Mouse (Mus musculus): ENCODE results near the gene Gm20721. TPM values are rescaled to one million over a fixed set of nuclear protein-coding genes. Genes with fewer than 3 reads are reported as not detected.
"Not testable (repeated sequence)": the region's sequence is repeated elsewhere in the genome, so short reads cannot be mapped to it uniquely, and the experiment has no call there.

Gene Gm20721
- polyA plus RNA-seq (2015; fragmentation: Nextera tagmentation; extraction: Ambion mirVana), result 9.4 TPM in 2 replicates

DNA sequence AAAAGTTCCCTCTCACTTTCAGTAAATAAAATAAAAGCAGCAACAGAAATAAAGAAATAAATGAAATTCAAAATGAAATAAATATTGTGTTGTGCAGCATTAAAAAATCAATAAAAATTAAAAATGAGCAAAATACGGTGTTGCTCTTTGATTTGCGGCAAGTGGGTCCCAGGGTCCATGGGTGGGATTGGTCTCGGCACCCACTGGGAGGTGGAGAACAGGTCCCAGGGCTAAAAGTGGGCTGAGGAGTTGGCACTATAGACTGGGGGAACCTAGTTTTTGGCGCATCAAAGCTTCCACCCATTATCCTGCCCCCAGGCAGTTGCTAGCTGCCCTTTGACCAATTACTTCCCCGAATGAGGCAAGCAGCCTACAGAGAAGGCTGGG is at the start of gene Gm20721:
TSS of gene Gm20721 (minus strand) at position 101 of the 387 bp plus-strand sequence.
- H3K27ac ChIP-seq, result no peak within 1 kb of the TSS
- ATAC-seq, result no peak
- no peak within 1 kb of the TSS for H3K4me3 ChIP-seq
- no peaks in the 10 kb centered on the region for H3K9me3 ChIP-seq (replicated peaks)
- H3K9ac ChIP-seq, result no peak within 1 kb of the TSS
- H3K36me3 ChIP-seq (ENCODE audit: poor library complexity, severe bottlenecking), result peaks cover 44% of the 10 kb centered on the region
- H3K27me3 ChIP-seq, result no peaks in the 10 kb centered on the region
- peaks cover 38% of the 10 kb centered on the region for H3K4me1 ChIP-seq
- 93% methylated on average over 5 of the region's 5 CpGs for WGBS
- H3K4me2 ChIP-seq, result no peak within 1 kb of the TSS

DNA sequence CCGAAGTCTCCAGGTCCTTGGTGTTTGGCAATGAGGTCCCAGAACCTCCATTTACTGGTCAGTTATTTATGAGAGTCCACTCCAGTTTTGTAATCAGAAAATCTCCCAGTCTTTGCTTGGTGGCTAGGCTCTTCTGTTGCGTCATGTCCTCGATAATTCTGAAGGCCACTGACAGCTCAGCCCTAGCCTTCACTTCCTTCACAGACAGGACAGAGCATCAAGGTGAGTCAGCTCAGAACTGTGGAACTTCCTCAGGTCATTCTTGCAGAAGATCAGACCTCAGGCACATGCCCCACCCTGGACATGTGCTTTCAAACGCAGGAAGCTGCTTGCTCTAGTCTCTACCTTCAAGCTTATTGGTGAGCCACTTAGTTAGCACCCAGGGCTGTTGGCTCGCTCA is 46.9 kb upstream of the Gm20721 start:
- Histone ChIP-seq H3K4me3 (no peak overlapping the region), H3K27me3 (no peaks in the 10 kb centered on the region), H3K36me3 (ENCODE audit: poor library complexity, severe bottlenecking) (no peaks in the 10 kb centered on the region), H3K9ac (no peak overlapping the region), H3K4me1 (no peaks in the 10 kb centered on the region), H3K27ac (no peak overlapping the region), H3K4me2 (no peak overlapping the region), H3K9me3 (replicated peaks) (no peaks in the 10 kb centered on the region)
- ATAC-seq, result no peak
- WGBS, result 88% methylated on average over 5 of the region's 5 CpGs

DNA sequence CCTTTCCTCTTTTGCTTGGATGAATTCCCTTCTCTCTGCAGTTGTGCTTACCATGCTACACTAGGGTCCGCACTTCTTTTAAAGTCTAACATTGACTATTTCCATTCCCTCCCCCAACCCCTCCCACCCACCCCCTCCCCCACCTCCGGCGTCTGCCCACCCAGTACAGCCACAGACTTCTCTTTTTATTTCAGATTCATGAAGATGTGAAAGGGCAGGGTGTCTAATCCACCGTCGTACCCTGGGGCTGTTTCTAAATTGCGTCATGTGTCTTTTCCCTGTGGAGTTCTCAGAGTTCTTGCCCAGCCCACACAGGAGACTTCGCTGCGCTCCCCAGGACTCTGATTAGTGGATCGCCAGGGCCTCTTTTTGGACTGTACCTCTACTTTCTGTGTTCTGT is 46.0 kb upstream of the Gm20721 start:
- H3K27me3 ChIP-seq, result no peaks in the 10 kb centered on the region
- 59% methylated on average over 9 of the region's 9 CpGs for WGBS
- H3K9me3 ChIP-seq (replicated peaks), result no peaks in the 10 kb centered on the region
- no peak for ATAC-seq
- H3K4me2 ChIP-seq, result no peak overlapping the region
- no peak overlapping the region for H3K27ac ChIP-seq
- no peak overlapping the region for H3K9ac ChIP-seq
- no peak overlapping the region for H3K4me3 ChIP-seq
- H3K4me1 ChIP-seq, result no peaks in the 10 kb centered on the region
- H3K36me3 ChIP-seq (ENCODE audit: poor library complexity, severe bottlenecking), result no peaks in the 10 kb centered on the region

DNA sequence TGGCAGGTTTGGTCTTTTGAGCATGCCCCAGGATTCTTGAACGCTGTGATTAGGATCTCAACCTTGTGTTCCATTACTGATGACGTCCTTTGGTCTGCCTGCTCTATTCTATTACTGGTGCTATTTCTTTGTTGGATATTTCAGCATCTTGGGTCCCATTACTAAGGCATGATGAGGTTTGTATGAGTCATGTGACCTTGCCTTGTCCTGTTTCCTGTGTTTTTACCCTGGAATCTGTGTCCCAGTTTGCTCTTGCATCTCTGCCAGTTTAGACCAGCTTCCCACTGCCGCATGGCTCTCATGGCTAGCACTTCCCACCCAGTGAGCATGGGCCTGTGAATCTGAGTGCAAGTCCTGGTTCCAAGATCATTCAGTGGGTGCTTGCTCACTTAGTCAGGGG is 45.4 kb upstream of the Gm20721 start:
- Histone ChIP-seq H3K27me3 (no peaks in the 10 kb centered on the region), H3K9ac (no peak overlapping the region), H3K36me3 (ENCODE audit: poor library complexity, severe bottlenecking) (no peaks in the 10 kb centered on the region), H3K4me3 (no peak overlapping the region), H3K4me2 (no peak overlapping the region), H3K9me3 (replicated peaks) (no peaks in the 10 kb centered on the region), H3K27ac (no peak overlapping the region), H3K4me1 (no peaks in the 10 kb centered on the region)
- 88% methylated on average over 3 of the region's 3 CpGs for WGBS
- no peak for ATAC-seq

DNA sequence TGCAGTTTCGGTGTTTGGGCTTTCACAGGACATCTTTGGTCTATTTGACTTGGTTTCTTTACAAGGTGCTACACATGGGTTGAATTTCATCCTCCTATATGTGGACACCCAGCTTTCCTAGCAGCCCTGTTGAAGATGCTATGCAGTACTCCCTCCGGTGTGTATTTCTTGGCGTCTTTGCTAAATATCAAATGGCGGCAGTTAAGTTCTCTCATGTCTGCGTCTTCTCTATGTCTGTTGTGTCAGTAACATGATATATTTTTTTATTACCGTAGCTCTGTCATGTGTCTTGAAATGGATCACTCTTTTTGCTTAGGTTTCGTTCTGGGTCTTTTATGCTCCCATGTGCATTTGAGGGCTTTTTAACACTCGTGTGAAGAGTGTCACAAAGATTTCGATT is 34.5 kb upstream of the Gm20721 start:
- H3K4me1 ChIP-seq, result no peaks in the 10 kb centered on the region

DNA sequence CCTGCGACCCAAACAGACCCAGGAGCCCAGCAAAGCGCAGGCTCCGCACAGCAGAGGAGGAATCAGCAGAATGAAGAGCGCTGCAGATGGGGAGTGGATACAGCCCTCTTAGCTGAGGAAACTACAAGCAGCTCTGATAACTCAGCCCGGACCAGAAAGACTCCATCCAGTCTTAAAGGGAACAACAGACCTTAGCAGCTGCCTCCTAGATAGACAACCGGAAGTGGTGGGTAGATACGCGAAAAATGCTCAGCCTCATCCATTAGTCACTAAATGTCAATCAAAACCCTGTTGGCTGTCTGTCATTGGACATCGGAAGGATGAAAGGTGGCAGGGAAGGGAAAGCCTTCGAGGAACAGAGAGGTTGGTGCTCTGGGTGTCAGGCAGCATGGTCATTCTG is 20.1 kb upstream of the Gm20721 start:
- Histone ChIP-seq H3K36me3 (ENCODE audit: poor library complexity, severe bottlenecking) (no peaks in the 10 kb centered on the region), H3K4me2 (no peak overlapping the region), H3K4me1 (no peaks in the 10 kb centered on the region), H3K4me3 (no peak overlapping the region), H3K9ac (no peak overlapping the region), H3K27ac (no peak overlapping the region), H3K27me3 (no peaks in the 10 kb centered on the region), H3K9me3 (replicated peaks) (no peaks in the 10 kb centered on the region)
- WGBS, result 87% methylated on average over 10 of the region's 10 CpGs
- ATAC-seq, result no peak

More for the DNA sequence above, 34.5 kb upstream of the Gm20721 start:
- no peaks in the 10 kb centered on the region for H3K36me3 ChIP-seq (ENCODE audit: poor library complexity, severe bottlenecking)
- no peak overlapping the region for H3K9ac ChIP-seq
- no peaks in the 10 kb centered on the region for H3K27me3 ChIP-seq
- no peak overlapping the region for H3K27ac ChIP-seq
- no peaks in the 10 kb centered on the region for H3K9me3 ChIP-seq (replicated peaks)
- H3K4me2 ChIP-seq, result no peak overlapping the region
- no peak for ATAC-seq
- no peak overlapping the region for H3K4me3 ChIP-seq
- WGBS, result 90% methylated on average over 9 of the region's 9 CpGs

DNA sequence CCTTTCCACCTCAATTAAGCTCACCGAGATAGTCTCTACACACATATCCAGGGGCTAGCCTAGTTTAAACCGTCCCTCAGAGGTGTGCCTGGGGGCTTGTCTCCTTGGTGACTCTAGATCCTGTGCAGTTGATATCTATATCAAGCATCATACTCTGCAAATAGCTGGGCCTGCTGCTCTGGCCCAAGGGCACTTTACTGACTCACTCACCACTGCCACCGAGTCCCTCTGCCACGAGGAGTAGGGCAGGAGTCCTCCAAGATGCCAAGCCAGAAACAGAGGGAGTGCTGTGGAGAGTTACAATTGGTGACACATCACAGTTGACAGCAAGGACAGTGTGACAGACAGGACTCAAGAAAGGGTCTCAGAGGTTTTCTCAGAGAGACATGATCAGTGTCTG is 13.1 kb upstream of the Gm20721 start:
- ATAC-seq, result no peak
- Histone ChIP-seq H3K9me3 (replicated peaks) (no peaks in the 10 kb centered on the region), H3K4me2 (no peak overlapping the region), H3K27me3 (no peaks in the 10 kb centered on the region), H3K4me3 (no peak overlapping the region), H3K9ac (no peak overlapping the region), H3K36me3 (ENCODE audit: poor library complexity, severe bottlenecking) (no peaks in the 10 kb centered on the region), H3K27ac (no peak overlapping the region), H3K4me1 (no peaks in the 10 kb centered on the region)
- WGBS, result 79% methylated on average over 4 of the region's 4 CpGs

DNA sequence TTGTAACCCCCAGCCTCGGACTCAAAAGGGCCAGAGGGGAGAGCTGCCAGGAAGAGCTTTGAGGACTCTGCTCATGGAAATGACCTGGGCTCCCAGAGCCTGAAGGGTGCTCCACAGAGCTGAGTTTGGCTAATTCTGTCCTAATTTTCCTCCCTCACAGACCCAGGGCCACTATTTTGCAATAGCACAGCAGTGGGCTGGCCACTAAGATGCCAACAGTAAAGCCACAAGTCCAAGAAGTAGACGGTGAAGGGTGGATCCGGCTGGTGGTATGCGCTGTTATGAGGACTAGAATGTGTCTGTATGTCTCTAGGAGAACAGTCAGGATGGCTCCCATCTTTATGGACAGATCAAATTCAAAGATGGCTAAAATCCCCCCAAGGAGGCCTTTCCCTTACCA is 12.0 kb upstream of the Gm20721 start:
- H3K4me2 ChIP-seq, result no peak overlapping the region
- 93% methylated on average over 4 of the region's 4 CpGs for WGBS
- no peak overlapping the region for H3K4me3 ChIP-seq
- H3K9me3 ChIP-seq (replicated peaks), result no peaks in the 10 kb centered on the region
- no peak overlapping the region for H3K27ac ChIP-seq
- H3K9ac ChIP-seq, result no peak overlapping the region
- no peaks in the 10 kb centered on the region for H3K27me3 ChIP-seq
- no peaks in the 10 kb centered on the region for H3K4me1 ChIP-seq
- no peak for ATAC-seq
- no peaks in the 10 kb centered on the region for H3K36me3 ChIP-seq (ENCODE audit: poor library complexity, severe bottlenecking)

DNA sequence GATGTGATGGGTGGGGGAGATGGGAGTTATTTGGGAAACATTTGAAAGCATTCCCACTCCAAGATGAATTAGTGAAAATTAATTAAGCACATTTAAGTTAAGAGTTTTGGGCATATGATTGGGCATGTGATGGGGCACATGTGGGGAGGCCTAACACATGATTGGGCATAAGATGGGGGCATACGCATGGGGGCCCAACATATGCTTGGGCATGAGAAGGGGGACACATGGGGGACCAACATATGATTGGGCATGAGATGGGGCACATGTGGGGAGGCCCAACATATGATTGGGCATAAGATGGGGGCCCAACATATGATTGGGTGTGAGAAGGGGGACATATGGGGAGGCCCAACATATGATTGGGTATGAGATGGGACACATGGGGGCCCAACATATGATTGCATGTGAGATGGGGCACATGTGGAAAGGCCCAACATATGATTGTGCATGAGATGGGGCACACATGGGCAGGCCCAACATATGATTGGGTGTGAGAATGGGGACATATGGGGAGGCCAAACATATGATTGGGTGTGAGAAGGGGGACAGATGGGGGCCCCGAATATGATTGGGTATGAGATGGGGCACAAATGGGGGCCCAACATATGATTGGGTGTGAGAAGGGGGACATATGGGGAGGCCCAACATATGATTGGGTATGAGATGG is 622 bp upstream of the Gm20721 start:
- H3K9me3 ChIP-seq (replicated peaks); H3K27ac ChIP-seq; H3K4me3 ChIP-seq; H3K4me2 ChIP-seq; H3K9ac ChIP-seq; H3K27me3 ChIP-seq; ATAC-seq: not testable (repeated sequence)
- WGBS, result 100% methylated on average over 2 of the region's 2 CpGs
- peaks cover 40% of the 10 kb centered on the region for H3K36me3 ChIP-seq (ENCODE audit: poor library complexity, severe bottlenecking)
- peaks cover 33% of the 10 kb centered on the region for H3K4me1 ChIP-seq

DNA sequence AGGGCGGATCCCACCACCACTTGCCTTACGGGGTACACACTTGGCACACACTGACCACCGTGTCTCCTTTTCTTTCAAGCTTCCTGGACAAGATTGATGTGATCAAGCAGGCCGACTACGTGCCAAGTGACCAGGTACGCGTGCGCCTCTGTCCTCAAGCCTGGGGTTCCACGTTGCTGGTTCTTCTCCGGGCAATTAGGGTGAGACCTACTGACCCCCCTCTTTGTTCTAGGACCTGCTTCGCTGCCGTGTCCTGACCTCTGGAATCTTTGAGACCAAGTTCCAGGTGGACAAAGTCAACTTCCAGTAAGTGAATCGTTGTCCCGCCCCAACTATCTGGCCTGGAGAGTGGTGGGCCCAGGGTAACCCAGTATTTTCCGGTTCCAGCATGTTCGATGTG is 1.5 kb downstream of the Gm20721 start:
- Histone ChIP-seq H3K4me2 (no peak overlapping the region), H3K27me3 (no peaks in the 10 kb centered on the region), H3K9me3 (replicated peaks) (no peaks in the 10 kb centered on the region), H3K4me1 (peaks cover 48% of the 10 kb centered on the region), H3K4me3 (no peak overlapping the region), H3K27ac (no peak overlapping the region), H3K36me3 (ENCODE audit: poor library complexity, severe bottlenecking) (peaks cover 44% of the 10 kb centered on the region), H3K9ac (no peak overlapping the region)
- 97% methylated on average over 16 of the region's 16 CpGs for WGBS
- no peak for ATAC-seq

DNA sequence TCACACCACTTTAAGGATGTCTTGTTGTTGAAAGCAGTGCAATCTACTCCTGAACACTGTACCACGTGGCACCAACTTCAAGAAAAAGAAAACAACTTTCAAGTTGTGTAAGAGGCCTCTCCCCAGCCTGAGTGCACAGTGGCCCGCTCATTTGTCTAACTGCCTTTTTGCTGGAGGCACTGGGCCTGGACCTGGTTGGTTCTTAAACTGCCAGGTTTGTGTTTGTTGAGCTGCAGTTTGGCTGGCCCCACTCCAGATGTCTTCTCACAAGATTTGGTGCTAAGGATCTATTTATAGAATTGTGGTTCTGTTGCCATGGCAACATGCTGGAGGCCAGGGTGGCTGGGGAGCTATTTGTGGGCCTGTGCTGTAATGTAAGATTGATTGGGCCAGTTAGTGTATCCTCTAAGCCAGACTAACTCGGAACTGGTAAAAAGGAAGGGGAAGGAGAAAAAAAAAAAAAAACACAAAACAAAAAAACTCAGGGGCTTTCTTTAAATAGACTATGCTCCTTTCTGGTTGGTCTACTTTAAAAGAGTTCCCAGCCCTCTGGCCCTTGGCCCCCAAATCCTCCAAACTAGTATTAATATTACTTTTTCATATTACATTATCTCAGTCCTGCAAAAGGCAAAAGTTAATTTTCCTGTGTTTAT is 2.4 kb downstream of the Gm20721 start:
- H3K9me3 ChIP-seq (replicated peaks), result no peaks in the 10 kb centered on the region
- H3K27ac ChIP-seq, result peak overlapping the region; percentile 65
- WGBS, result 26% methylated on average over 3 of the region's 3 CpGs
- peak overlapping the region; percentile 28 for H3K4me2 ChIP-seq
- peak; percentile 80 for ATAC-seq
- no peak overlapping the region for H3K9ac ChIP-seq
- peaks cover 44% of the 10 kb centered on the region for H3K36me3 ChIP-seq (ENCODE audit: poor library complexity, severe bottlenecking)
- peaks cover 48% of the 10 kb centered on the region for H3K4me1 ChIP-seq
- H3K27me3 ChIP-seq, result no peaks in the 10 kb centered on the region
- no peak overlapping the region for H3K4me3 ChIP-seq

DNA sequence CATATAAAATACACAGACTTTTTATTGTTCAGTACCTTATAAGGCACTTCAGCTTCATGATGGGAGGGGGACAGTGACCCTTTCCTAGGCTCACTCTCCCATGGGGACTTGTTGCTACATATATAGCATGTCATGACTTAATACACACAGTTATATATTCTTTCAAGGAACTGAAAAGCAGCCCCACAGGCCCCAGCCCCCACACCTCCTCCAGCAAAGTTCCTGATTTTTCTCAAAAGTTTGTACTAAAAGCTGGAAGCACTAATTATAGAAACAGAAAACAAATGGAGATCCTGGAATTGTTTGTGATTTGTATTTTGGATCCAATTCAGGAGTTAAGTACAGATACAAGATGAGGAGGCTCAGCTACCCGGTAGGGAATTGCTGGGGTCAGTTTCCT is 2.9 kb downstream of the Gm20721 start:
- peak overlapping the region; percentile 65 for H3K27ac ChIP-seq
- no peaks in the 10 kb centered on the region for H3K9me3 ChIP-seq (replicated peaks)
- peak overlapping the region; percentile 28 for H3K4me2 ChIP-seq
- peaks cover 44% of the 10 kb centered on the region for H3K36me3 ChIP-seq (ENCODE audit: poor library complexity, severe bottlenecking)
- no peak overlapping the region for H3K4me3 ChIP-seq
- WGBS, result 37% methylated on average over 1 of the region's 1 CpGs
- no peaks in the 10 kb centered on the region for H3K27me3 ChIP-seq
- H3K9ac ChIP-seq, result no peak overlapping the region
- no peak for ATAC-seq
- H3K4me1 ChIP-seq, result peaks cover 53% of the 10 kb centered on the region
